Mouse (Mus musculus) myocyte (in vitro differentiated cells): Measurements from ENCODE around the gene Zfhx3. TPM values are rescaled to one million over a fixed set of nuclear protein-coding genes. Genes with fewer than 3 reads are reported as not detected.
A peak's percentile ranks its signal among the peaks of the same experiment; 100 is the strongest.

Source experiments
- H3K27me3 ChIP-seq: one replicate; pipeline ENCODE4 v1.6.1; 2011; ENCODE audit not compliant: control insufficient read depth, insufficient read depth, insufficient read length
- H3K36me3 ChIP-seq: one replicate; pipeline ENCODE4 v1.6.1; 2011; ENCODE audit not compliant: control insufficient read depth, insufficient read depth
- H3K4me2 ChIP-seq: one replicate; pipeline ENCODE4 v1.6.1; 2011; ENCODE audit warnings: low read depth, control low read depth
- H3K4me3 ChIP-seq: one replicate; pipeline ENCODE4 v1.5.1; 2011; ENCODE audit warnings: mild to moderate bottlenecking, control low read depth, moderate library complexity
- H3K79me2 ChIP-seq: one replicate; pipeline ENCODE4 v1.6.1; 2011; ENCODE audit not compliant: control insufficient read depth, insufficient read depth
- H3ac ChIP-seq: one replicate; pipeline ENCODE4 v1.6.1; 2011; ENCODE audit not compliant: control insufficient read depth, insufficient read length
- CEBPB ChIP-seq: IDR thresholded peaks from 2 replicates; pipeline ENCODE4 v1.6.1; 2011; ENCODE audit warnings: mild to moderate bottlenecking, moderate library complexity; ENCODE audit not compliant: poor library complexity, insufficient read depth, severe bottlenecking
- E2F4 ChIP-seq: IDR thresholded peaks from one replicate; pipeline ENCODE4 v1.6.1; 2011; ENCODE audit warnings: mild to moderate bottlenecking, control low read depth, moderate library complexity; ENCODE audit not compliant: insufficient read depth
- MAX ChIP-seq: IDR thresholded peaks from one replicate; pipeline ENCODE4 v1.6.1; 2011; ENCODE audit warnings: low read depth, mild to moderate bottlenecking, control low read depth
- MYOD1 ChIP-seq, 3 experiments: IDR thresholded peaks; one replicate each; pipeline ENCODE4 v1.6.1; 2011; ENCODE audit warnings: control low read depth in 2 of 3, low read depth in 2 of 3, mild to moderate bottlenecking in 2 of 3, moderate library complexity in 1 of 3; ENCODE audit not compliant: insufficient read length in 2 of 3, control insufficient read depth in 1 of 3
- MYOG ChIP-seq, 3 experiments: IDR thresholded peaks; one replicate each; pipeline ENCODE4 v1.6.1; 2011; ENCODE audit warnings: control low read depth in 2 of 3, low read depth in 2 of 3, mild to moderate bottlenecking in 2 of 3; ENCODE audit not compliant: insufficient read length in 2 of 3, control insufficient read depth in 1 of 3, insufficient read depth in 1 of 3
- POLR2A ChIP-seq: IDR thresholded peaks from one replicate; pipeline ENCODE4 v1.6.1; 2011; ENCODE audit warnings: low read depth, mild to moderate bottlenecking, control low read depth, moderate library complexity; ENCODE audit not compliant: insufficient read length
- POLR2AphosphoS2 ChIP-seq: IDR thresholded peaks from one replicate; pipeline ENCODE4 v1.6.1; 2011; ENCODE audit warnings: low read depth, control low read depth; ENCODE audit not compliant: insufficient read length
- REST ChIP-seq: IDR thresholded peaks from one replicate; pipeline ENCODE4 v1.6.1; 2011; ENCODE audit warnings: mild to moderate bottlenecking, control low read depth, moderate library complexity; ENCODE audit not compliant: insufficient read depth, insufficient read length
- SRF ChIP-seq: IDR thresholded peaks from one replicate; pipeline ENCODE4 v1.6.1; 2011; ENCODE audit warnings: low read depth; ENCODE audit not compliant: control insufficient read depth, insufficient read length
- TCF12 ChIP-seq: IDR thresholded peaks from one replicate; pipeline ENCODE4 v1.6.1; 2011; ENCODE audit warnings: mild to moderate bottlenecking, control low read depth; ENCODE audit not compliant: poor library complexity, insufficient read depth, severe bottlenecking
- TCF3 ChIP-seq: IDR thresholded peaks from one replicate; pipeline ENCODE4 v1.6.1; 2011; ENCODE audit warnings: low read depth, control low read depth; ENCODE audit not compliant: insufficient read length
- USF1 ChIP-seq: IDR thresholded peaks from one replicate; pipeline ENCODE4 v1.6.1; 2011; ENCODE audit warnings: low read depth, mild to moderate bottlenecking, control low read depth, moderate library complexity
- polyA plus RNA-seq: library from polyadenylated mRNA; unstranded; fragments of >200 nt; fragmentation: generic; extraction: Trizol; gene quantifications from one replicate; pipeline ENCODE4 v1.2.1, GENCODE M21; 2012; ENCODE audit warnings: missing spikeins

The Zfhx3 gene
- polyA plus RNA-seq, 1 experiment = 3.0 TPM

DNA sequence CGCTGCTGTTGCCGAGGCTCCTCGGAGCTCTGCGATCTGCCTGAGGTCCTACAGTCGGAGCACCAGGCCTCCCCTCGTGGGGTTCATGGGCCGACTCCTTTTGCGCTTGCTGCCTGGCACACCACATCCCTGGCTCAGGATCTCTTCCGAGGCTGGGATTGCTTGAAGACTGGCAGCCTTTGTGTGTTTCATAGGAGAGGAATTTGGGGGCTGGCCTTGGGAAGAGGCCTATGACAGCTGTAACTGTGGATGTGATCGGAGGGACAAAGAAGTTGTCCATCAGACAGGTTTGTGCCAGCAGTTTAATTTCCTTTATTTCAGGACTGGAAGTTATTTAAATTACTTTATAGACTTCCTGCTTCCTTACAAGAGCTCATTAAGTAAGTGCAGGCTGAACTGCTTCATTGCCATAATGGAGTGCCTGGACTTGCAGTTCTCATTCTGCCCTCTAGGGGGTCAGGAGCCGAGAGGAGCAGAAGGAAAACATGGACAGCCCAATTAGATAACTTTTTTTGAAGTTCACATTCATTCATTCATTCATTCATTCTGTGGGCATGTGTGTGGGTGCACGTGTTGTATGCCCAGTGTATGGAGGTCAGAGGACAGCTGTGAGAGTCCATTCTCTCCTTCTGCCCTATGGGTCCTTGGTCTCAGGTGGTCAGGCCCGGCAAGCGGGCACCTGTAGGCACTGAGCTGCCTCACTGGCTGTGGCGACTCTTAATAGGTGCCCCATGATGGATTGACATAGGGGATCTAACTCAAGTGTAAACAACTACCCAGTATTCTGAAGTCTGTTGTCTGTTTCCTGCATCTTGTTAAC is 817.3 kb downstream of the Zfhx3 start:
- Histone ChIP-seq H3ac (no peak overlapping the region), H3K36me3 (no peaks in the 10 kb centered on the region), H3K4me2 (peak overlapping the region; percentile 44), H3K4me3 (no peak overlapping the region), H3K27me3 (no peaks in the 10 kb centered on the region), H3K79me2 (peaks cover 76% of the 10 kb centered on the region)
- TF ChIP-seq REST = no peak
- TF ChIP-seq MYOD1 (IDR thresholded peaks at IDR 0.05; ENCODE audit: control insufficient read depth in 1 of 3, insufficient read length in 2 of 3, low read depth in 2 of 3) = peak in 2 of 3 experiments; percentile 17 to 58

DNA sequence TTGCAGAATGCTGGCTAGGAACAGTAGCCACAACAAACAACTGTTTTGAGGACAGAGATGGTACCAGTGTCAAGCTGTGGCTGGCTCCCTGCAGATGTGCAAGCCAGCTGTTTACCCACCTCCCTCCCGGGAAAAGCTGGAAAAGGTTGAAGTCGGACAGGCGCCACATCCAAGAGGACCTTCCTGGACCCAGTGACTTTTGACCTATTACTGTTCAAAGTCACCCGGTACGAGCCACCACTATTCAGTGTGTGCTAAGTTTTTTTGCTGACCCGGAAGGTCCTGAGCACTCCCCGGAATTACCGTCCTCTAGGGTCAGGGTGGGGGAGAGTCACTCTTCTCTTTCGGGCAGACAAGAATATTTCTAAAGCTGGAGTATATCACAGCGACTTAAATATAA is 818.3 kb downstream of the Zfhx3 start:
- Histone ChIP-seq H3K27me3 (no peaks in the 10 kb centered on the region), H3K79me2 (peaks cover 86% of the 10 kb centered on the region), H3K36me3 (no peaks in the 10 kb centered on the region), H3K4me3 (no peak overlapping the region), H3K4me2 (no peak overlapping the region), H3ac (no peak overlapping the region)
- TF ChIP-seq POLR2A = no peak
- no peak for TF ChIP-seq CEBPB
- no peak for TF ChIP-seq USF1
- TF ChIP-seq TCF12 = no peak
- TF ChIP-seq MAX = no peak
- no peak for TF ChIP-seq MYOG (IDR thresholded peaks at IDR 0.05; ENCODE audit: control insufficient read depth in 1 of 3, insufficient read depth in 1 of 3, insufficient read length in 2 of 3, low read depth in 2 of 3)
- no peak for TF ChIP-seq POLR2AphosphoS2
- TF ChIP-seq E2F4 = no peak
- TF ChIP-seq REST = no peak
- no peak for TF ChIP-seq SRF
- no peak for TF ChIP-seq TCF3
- no peak for TF ChIP-seq MYOD1 (IDR thresholded peaks at IDR 0.05; ENCODE audit: control insufficient read depth in 1 of 3, insufficient read length in 2 of 3, low read depth in 2 of 3)

DNA sequence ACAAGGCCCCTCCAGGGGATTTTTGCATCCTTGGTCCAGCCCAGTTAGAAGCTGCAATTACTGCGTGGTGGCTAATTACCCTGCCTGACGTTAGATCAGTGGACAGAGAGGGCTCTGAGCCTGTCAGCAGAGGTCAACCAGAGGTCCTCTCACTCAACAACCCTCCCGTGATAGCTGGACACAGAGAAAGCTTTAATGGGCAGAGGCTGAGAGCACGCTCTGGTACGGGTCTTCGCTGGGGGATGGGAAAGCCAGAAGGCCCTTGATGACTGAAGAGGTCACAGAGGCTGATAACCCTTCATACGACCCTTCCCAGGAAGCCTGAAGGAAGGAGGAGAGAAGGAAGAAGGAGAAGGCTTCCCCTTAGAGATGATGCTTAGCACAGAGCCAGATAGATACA is 820.1 kb downstream of the Zfhx3 start:
- Histone ChIP-seq H3ac (no peak overlapping the region), H3K27me3 (no peaks in the 10 kb centered on the region), H3K36me3 (no peaks in the 10 kb centered on the region), H3K4me2 (no peak overlapping the region), H3K79me2 (peaks cover 87% of the 10 kb centered on the region), H3K4me3 (no peak overlapping the region)
- TF ChIP-seq TCF12 (no peak), MYOD1 (IDR thresholded peaks at IDR 0.05; ENCODE audit: control insufficient read depth in 1 of 3, insufficient read length in 2 of 3, low read depth in 2 of 3) (no peak), CEBPB (no peak), E2F4 (no peak), TCF3 (no peak), USF1 (no peak), MYOG (IDR thresholded peaks at IDR 0.05; ENCODE audit: control insufficient read depth in 1 of 3, insufficient read depth in 1 of 3, insufficient read length in 2 of 3, low read depth in 2 of 3) (no peak), POLR2AphosphoS2 (no peak), SRF (no peak), MAX (no peak)

DNA sequence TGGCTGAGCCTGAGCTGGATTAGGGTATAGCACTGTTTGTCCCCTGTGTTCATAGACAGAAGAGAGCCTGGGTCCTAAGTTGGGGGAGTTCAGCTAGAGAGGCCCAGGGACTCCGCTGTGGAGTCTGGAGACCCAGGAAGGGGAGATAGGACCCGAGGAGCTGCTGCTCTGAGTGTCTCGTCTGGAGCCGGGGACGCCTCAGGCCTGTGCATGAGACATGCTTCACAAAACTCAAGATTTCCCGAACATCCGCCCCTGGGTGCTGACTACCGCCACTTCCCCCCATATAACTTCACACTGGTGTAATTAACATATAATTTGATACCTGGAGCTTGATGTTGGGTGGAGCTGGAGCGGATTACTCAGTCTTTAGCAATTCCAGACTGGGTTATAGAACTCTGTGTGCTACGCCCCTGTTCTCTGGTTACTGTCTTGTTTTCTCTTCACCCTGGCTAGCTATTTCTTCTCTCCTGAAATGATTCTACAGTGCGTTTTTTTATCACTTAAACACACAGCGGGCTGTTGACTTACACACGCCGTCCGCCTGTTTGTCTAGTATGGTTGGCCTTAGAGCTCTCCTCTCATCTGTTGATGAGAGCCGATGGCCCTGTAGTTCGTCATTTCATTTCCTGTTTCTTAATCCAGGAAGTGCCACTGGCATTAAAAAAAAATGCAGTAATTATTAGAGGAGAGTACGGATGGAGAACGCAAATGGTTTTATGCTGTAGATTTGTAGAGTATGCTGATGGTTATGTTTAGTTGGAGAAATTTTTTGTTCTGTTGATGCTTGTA is 822.2 kb downstream of the Zfhx3 start:
- peaks cover 84% of the 10 kb centered on the region for H3K79me2 ChIP-seq
- no peak overlapping the region for H3ac ChIP-seq
- H3K4me3 ChIP-seq = peak overlapping the region; percentile 10
- TF ChIP-seq SRF (no peak), POLR2A (no peak), USF1 (no peak), TCF3 (no peak), MYOD1 (IDR thresholded peaks at IDR 0.05; ENCODE audit: control insufficient read depth in 1 of 3, insufficient read length in 2 of 3, low read depth in 2 of 3) (no peak), MYOG (IDR thresholded peaks at IDR 0.05; ENCODE audit: control insufficient read depth in 1 of 3, insufficient read depth in 1 of 3, insufficient read length in 2 of 3, low read depth in 2 of 3) (no peak), E2F4 (no peak), TCF12 (no peak), POLR2AphosphoS2 (no peak), REST (no peak), MAX (no peak), CEBPB (no peak; the same call in 1 of the 2 replicates)
- no peaks in the 10 kb centered on the region for H3K27me3 ChIP-seq
- no peaks in the 10 kb centered on the region for H3K36me3 ChIP-seq
- peak overlapping the region; percentile 89 for H3K4me2 ChIP-seq
